Mouse (Mus musculus): Measurements from ENCODE around the gene Rbm12.
"Not testable (repeated sequence)": the region's sequence is repeated elsewhere in the genome, so short reads cannot be mapped to it uniquely, and the experiment has no call there.

Rbm12 gene

DNA sequence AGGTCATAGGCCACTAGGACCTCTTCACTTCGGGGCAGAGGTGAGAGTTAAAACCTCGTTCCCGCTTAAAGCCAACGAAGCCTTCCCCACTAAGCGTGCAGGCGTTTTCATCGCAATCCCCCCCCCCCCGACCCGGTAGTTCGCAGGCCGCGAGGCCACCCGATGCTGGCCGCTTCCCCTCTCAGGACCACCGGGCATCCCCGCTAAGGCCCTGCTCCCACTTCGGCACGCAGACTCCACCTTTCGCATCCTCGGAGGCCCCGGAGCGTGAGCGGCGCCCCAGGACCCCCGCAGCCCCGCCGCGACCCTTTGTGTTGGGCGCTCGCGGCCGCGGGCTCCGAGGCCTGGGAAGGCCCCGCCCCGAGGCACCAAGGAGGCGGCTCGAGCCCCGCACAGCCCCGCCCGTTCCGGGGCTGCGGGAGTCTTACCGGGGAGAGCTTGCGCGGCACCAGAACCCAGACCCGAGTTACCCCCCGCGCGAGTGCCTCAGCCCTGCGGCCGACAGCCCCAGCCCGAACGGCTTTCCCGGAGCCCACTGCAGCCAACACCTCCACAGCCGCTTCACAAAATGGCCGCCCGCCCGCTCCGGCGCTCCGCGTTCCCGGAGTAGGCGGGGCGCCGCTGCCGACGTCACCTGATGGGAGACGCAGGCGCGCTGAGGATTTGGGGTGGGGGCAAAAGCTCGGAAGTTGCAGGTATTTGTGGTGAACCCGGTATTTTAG is at the start of gene Rbm12, which contains the start of gene Cpne1:
Rbm12 (minus strand) TSS at position 621 of the 722 bp plus-strand sequence.
Cpne1 (minus strand) TSS at position 608 of the 722 bp plus-strand sequence.
- peak; percentile 90 for DNase-seq

- DNase-seq = no peak
These were observed 39.8 kb upstream of the Rbm12 start for GRCm38 (mm10) chr2:156151538-156151937.

- no peak for DNase-seq
These were observed 35.6 kb upstream of the Rbm12 start for GRCm38 (mm10) chr2:156147316-156147915.

- no peak for DNase-seq
These were observed 34.7 kb upstream of the Rbm12 start for GRCm38 (mm10) chr2:156146272-156146989.

- DNase-seq = no peak
These were observed 33.8 kb upstream of the Rbm12 start for GRCm38 (mm10) chr2:156145486-156146130.

DNA sequence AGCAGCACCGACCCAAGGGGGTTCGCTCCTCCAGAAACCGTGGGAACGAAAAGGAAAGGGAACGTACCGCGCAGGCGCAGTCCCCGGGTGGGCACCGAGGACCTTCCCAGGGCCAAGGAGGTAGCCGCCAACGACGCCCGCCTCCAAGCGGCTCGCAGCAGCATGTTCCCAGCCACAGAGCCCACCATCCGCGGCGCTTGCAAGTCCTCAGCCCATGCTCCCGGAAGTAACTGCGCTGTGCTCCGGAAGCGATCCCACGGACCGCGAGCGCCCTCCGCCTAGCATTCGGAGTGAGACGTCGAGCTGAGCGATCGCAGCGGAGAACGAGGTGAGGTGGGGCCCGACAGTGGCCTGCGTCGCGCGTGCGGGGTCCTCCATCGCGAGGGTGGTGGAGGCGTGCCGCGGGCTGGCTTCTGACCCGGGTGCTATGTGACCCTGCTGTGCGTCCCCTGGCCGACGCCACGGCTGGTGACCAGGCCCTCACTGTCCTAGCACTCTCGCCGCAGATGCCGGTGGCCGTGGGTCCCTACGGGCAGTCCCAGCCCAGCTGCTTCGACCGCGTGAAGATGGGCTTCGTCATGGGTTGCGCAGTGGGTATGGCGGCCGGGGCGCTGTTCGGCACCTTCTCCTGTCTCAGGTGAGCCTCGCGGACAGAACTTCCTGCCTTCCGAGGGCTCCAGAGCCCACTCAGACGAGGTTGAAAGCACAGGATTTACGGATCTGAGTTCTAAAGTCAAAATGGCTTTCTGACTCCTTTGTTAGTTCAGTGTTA is 32.4 kb upstream of the Rbm12 start, which contains the start of the genes Romo1 and Nfs1:
Romo1 (plus strand) TSS at position 87 of the 772 bp plus-strand sequence.
Nfs1 (minus strand) TSS at position 234 of the 772 bp plus-strand sequence.
- peak; percentile 90 for DNase-seq

GRCm38 (mm10) chr2:156143367-156143766 is 31.6 kb upstream of the Rbm12 start:
- no peak for DNase-seq

GRCm38 (mm10) chr2:156142820-156143219 is 31.0 kb upstream of the Rbm12 start:
- DNase-seq = no peak

DNA sequence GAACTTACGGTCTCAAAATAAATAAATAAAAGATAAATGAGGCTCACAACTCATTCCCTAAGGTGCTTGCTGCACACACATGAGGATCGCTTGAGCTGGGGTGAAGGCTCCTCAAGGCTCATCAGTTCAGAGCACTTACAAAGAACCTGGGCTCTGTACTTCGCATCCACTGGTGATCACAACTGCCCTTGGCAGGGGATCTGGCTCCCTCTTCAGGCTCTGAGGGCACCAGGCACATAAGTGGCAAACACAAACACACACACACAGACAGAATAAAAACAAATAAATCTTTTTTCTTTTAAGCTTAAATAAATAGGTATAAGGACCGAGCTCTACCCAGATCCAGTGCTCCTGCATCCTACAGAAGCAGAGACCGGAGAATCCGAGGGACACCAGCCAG is 23.9 kb upstream of the Rbm12 start:
- no peak for DNase-seq

- DNase-seq = no peak
These were observed 22.4 kb upstream of the Rbm12 start for GRCm38 (mm10) chr2:156134161-156134560.

- no peak for DNase-seq
These were observed 15.2 kb upstream of the Rbm12 start, which contains the start of gene Gm28036 for GRCm38 (mm10) chr2:156126992-156127391. Gene Gm28036 (minus strand): TSS chr2:156127092.

- peak; percentile 71 for DNase-seq
These were observed 12.0 kb upstream of the Rbm12 start for GRCm38 (mm10) chr2:156123731-156124130.

- no peak for DNase-seq
These were observed 7.8 kb upstream of the Rbm12 start for GRCm38 (mm10) chr2:156119566-156119965.

DNA sequence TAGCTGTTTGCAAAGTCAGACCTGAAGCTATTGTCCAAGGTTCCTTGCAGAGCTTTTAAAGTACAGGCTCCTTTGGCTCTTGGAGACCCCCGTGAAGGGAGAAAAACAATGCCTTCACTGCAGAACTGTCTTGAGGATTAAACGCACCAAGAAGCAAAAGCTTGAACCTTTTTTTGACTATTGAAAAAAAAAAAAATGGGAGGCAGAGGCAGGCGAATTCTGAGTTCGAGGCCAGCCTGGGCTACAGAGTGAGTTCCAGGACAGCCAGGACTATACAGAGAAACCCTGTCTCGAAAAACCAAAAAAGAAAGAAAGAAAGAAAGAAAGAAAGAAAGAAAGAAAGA is 274 bp upstream of the Rbm12 start:
- DNase-seq = not testable (repeated sequence)

DNA sequence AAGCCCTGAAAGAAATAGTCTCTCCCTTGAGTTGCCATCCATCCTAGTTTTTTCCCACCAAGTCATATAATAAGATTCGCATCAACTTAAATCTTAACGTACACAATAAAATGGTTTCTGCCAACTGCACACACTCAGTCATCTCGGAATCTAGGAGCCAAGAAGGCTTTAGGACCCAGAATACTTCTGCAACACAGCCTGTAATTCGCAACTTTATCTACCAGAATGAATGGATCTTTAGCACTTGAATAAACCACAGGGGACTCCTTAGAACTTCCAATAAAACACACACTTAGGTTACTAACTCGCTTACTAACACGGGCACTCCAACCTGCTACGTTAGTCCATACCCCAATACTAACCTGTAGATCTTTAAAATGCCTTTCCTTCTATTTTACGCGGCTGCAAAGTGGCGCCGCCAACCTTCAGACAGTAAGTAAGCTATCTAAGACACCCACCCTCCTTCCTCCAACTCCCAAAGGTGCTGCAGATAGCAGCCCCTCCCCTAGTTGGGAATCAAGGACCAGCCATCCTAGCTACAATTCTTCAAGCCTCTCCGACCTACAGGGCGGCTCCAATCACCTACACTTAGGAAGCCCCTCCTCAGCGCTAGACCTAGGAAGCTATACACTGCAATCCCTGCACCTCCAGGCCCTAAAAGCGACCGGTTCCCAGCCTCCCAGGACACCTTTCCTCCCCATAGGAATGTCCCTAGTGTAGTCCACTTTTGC is 986 bp downstream of the Rbm12 start:
- DNase-seq = peak; percentile 17

DNA sequence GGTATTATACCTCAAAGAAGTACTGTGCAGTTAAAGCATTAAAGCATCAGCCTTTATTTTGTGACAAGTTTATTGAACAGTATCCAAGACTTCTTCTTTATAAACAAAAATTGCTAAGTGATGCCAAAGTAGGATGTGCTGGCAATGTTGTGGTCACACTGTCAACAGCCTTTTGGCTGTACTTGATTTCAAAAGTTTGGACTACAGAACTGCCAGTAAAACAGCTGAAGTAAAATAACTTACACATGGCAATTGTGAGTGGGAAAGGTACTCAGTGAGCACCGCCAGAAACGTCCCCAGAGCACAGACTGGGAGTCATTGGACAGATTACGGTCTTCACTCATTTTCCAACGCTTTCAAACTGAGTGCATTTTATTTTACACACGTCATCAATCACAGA is 19.9 kb downstream of the Rbm12 start:
- DNase-seq = no peak

- DNase-seq = no peak
These were observed 22.0 kb downstream of the Rbm12 start for GRCm38 (mm10) chr2:156089799-156090198.

DNA sequence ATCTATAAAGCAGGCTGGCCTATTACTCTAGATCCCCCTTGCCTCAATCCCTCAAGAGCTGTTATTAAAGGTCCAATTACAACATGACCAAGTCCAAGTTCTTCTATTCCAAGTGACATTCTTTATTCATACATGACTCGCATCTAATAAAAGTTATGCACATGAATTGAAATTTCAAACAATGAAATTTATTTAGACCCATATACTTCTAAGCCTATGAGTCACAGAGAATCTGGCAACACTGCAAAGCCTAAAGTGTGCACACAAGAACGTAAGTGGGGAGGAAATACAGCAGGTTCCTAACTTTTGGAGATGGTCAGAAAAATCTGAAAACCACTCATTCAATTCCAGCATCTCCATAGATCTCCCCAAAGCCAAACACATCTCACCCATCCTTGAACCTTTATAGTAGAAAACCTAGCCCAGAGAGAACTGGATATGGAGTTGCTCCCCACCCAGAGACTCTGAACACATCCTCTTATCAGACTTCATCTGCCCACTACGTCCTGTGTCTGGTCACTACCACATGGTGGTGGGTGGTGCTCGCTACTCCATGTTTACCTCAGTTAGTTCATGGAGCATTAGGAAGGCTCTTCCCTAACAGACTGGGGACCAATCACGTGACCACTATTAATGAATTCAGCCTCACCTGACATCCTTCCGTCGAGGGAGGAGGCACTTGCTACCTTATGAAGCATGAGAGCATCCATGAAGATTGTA is 24.2 kb downstream of the Rbm12 start:
- no peak for DNase-seq

DNA sequence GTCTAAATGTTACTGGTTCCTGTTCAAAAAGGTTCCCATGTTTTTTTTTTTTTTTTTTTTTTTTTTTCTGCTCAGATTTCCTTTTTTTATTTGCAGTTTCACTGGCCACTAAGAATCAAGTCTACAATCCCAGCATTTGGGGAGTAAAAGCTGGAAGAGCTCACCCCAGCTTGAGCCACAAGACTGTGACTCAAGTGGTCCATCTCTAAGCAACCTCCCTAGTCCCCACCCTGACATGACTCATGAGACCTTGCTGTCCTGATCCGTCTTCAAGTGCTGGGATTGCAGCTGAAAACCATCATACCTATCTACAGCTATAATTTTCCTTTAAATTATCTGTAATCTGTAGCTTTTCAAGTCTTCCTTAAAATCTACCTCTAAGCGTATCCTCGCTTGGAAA is 27.2 kb downstream of the Rbm12 start:
- no peak for DNase-seq

DNA sequence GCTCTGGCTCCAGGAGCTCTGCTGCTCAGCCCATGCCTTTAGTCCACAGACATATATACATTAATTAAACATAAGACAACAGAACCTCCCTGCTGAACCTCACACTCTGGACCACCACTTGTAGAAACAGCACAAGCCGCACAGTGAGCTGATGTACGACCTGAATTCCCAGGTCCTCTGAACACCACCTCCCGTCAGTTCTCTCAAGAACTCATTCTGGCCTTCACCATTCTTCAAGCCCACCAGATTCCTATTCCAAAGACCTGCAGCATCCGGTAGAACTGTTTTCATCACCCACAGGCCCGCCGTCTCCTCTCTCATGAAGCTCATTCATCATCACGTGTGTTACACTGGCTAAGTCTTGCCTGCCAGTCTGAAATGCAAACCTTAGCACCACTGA is 31.4 kb downstream of the Rbm12 start:
- DNase-seq = no peak

DNA sequence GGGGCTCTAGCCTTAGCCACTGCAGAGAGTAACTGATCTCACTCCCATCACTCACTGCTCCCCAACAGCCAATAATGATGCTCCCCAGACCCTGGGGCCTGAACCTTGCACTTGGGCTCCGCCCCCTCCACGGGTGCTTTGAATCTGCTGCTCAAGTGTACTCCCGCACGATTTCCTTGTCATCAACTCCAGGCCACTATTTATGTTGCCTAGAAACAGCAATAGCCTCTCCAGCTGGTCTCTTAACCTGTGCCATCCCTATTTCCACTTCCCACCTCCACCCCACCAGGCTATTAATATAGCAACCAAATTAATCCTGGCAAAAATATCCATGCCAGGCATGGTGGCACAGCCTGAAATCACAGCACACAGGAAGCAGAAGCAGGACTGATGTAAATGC is 32.1 kb downstream of the Rbm12 start:
- no peak for DNase-seq
